ENCODE assay signal across 8 mouse cellular contexts in the genomic region with DNA sequence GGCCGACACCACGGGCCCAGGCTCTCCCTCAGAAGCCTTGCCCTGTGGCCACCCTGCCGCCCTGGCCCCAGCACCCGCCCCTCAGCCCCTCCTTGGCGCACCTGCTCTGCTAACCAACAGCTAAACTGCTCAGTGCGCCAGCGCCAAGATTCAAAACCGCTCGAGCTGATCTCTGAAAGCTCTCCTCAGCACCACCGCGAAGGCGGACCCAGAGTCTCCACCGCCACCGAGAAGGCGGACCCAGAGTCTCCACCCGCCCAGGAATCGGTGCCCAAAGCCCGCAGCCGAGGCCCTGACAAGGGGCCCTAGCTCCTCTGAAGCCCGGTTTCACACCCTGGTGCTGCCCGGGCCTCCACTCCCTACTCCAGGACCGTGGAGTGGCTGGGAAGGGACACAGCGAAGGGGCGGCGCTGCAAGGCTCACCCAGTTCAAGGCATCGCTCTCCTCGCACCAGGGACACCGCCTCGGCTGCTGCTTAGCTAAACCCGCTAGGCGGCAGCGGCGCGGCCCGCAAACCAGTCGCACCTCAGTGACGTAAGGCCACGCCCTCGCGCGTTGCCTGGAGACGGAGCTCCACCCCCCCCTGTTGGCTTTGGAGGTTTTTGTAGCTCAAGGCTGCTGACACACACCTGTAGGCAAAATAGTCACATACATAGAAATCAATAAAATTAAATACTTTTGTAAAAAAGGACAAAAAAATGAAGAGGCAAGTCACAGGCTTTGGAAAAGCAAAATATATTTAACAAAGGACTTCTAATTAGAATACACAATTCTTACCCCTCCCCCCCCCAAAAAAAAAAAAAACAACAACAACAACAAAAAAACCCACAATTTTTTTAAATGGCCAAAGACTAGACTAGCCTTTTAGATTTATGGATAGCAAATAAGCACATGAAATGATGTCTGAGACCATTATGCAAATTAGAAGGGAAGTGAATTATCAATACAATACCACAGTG. TPM values are rescaled to one million over a fixed set of nuclear protein-coding genes. Genes with fewer than 3 reads are reported as not detected.
DNase-seq lines count a peak whose midpoint lies in the region; ATAC-seq and TF ChIP-seq lines count a peak whose summit lies in the region.

A gene (minus strand): TSS at position 542 of the 959 bp plus-strand sequence.

- DNase-seq in B cell, adult 2 months, result peak; percentile 97
- peak; percentile 98 for DNase-seq in brain, adult 2 months (ENCODE audit: low read depth, low spot score)
- peak; percentile 87 for DNase-seq in liver, adult 2 months (ENCODE audit: extremely low read depth, low read depth, low spot score)
- peak; percentile 98 for DNase-seq in splenic B cell, adult 2 months (ENCODE audit: low read depth, low spot score)

- peak; percentile 70 for TF ChIP-seq CTCF in liver, adult 2 months (IDR thresholded peaks at IDR 0.05; ENCODE audit: low read depth, low read length)

- H3K27ac ChIP-seq in heart, embryonic 11.5 days (ENCODE audit: low read depth, low read length), result peak within 1 kb of the TSS; percentile 89
- peak within 1 kb of the TSS; percentile 94 for H3K27ac ChIP-seq in kidney, embryonic 16.5 days (ENCODE audit: low read length)
- peak within 1 kb of the TSS; percentile 92 for H3K27ac ChIP-seq in liver, adult 2 months (replicated peaks; ENCODE audit: insufficient read depth, low read depth, low read length)

- H3K9ac ChIP-seq in heart, embryonic 11.5 days (ENCODE audit: low read depth, low read length), result peak within 1 kb of the TSS; percentile 87
- H3K9ac ChIP-seq in kidney, embryonic 16.5 days (replicated peaks; ENCODE audit: low read length), result peak within 1 kb of the TSS; percentile 91
- peak within 1 kb of the TSS; percentile 88 for H3K9ac ChIP-seq in liver, adult 2 months (ENCODE audit: low read depth, low read length)

- under 1% methylated on average over 42 of the region's 42 CpGs for WGBS in heart, embryonic 11.5 days (ENCODE audit: insufficient replicate concordance)
- WGBS in kidney, embryonic 16.5 days, result under 1% methylated on average over 42 of the region's 42 CpGs
- under 1% methylated on average over 42 of the region's 42 CpGs for WGBS in liver, adult 2 months

- peak; percentile 95 for ATAC-seq in erythroblast, adult 5-6 weeks (replicated peaks; ENCODE audit: low FRiP score, poor library complexity, severe bottlenecking)
- ATAC-seq in heart, embryonic 11.5 days (replicated peaks; ENCODE audit: insufficient number of reproducible peaks, low FRiP score, low TSS enrichment), result peak; percentile 90
- ATAC-seq in kidney, embryonic 16.5 days (ENCODE audit: low FRiP score, low TSS enrichment), result peak; percentile 96

- peaks cover 11% of the 10 kb centered on the region; the same call in 1 of the 2 replicates for H3K79me2 ChIP-seq in liver, adult 2 months (ENCODE audit: control insufficient read depth, insufficient read depth, low read length)
- peaks cover 12% of the 10 kb centered on the region for H3K79me2 ChIP-seq in myocyte (ENCODE audit: control insufficient read depth, insufficient read depth)

- no peaks in the 10 kb centered on the region for H3K27me3 ChIP-seq in heart, embryonic 11.5 days (ENCODE audit: control insufficient read depth, insufficient read depth, low read length)
- no peaks in the 10 kb centered on the region for H3K27me3 ChIP-seq in kidney, embryonic 16.5 days (ENCODE audit: insufficient read depth, low read length)
- H3K27me3 ChIP-seq in liver, adult 2 months (ENCODE audit: control insufficient read depth, insufficient read depth, low read length), result no peaks in the 10 kb centered on the region
- no peaks in the 10 kb centered on the region for H3K27me3 ChIP-seq in myocyte (ENCODE audit: control insufficient read depth, insufficient read depth, insufficient read length)
- H3K27me3 ChIP-seq in splenic B cell, adult 2 months (ENCODE audit: control insufficient read depth, insufficient read depth, low read length, poor library complexity, severe bottlenecking), result no peaks in the 10 kb centered on the region

- no peaks in the 10 kb centered on the region for H3K36me3 ChIP-seq in heart, embryonic 11.5 days (ENCODE audit: control insufficient read depth, insufficient read depth, low read length)
- H3K36me3 ChIP-seq in kidney, embryonic 16.5 days (ENCODE audit: insufficient read depth, low read length), result no peaks in the 10 kb centered on the region
- peaks cover 4% of the 10 kb centered on the region; the same call in 1 of the 2 replicates for H3K36me3 ChIP-seq in liver, adult 2 months (ENCODE audit: control insufficient read depth, insufficient read depth, low read length)
- H3K36me3 ChIP-seq in myocyte (ENCODE audit: control insufficient read depth, insufficient read depth), result no peaks in the 10 kb centered on the region
- H3K36me3 ChIP-seq in splenic B cell, adult 2 months (ENCODE audit: control insufficient read depth, insufficient read depth, low read length, poor library complexity, severe bottlenecking), result no peaks in the 10 kb centered on the region

- H3K9me3 ChIP-seq in heart, embryonic 11.5 days (replicated peaks; ENCODE audit: control insufficient read depth, low read length), result no peaks in the 10 kb centered on the region
- no peaks in the 10 kb centered on the region for H3K9me3 ChIP-seq in kidney, embryonic 16.5 days (ENCODE audit: low read length)

- no peaks in the 10 kb centered on the region for H3K4me1 ChIP-seq in heart, embryonic 11.5 days (ENCODE audit: control insufficient read depth, insufficient read depth, low read length)
- 0 out of 2 replicates have a peak, but pooled peaks cover 5% of the 10 kb centered on the region for H3K4me1 ChIP-seq in kidney, embryonic 16.5 days (ENCODE audit: insufficient read depth, low read length)
- peaks cover 9% of the 10 kb centered on the region for H3K4me1 ChIP-seq in liver, adult 2 months (ENCODE audit: control insufficient read depth, insufficient read depth, low read length)

- peak within 1 kb of the TSS; percentile 76 for H3K4me3 ChIP-seq in heart, embryonic 11.5 days (ENCODE audit: low read depth, low read length)
- peak within 1 kb of the TSS; percentile 89 for H3K4me3 ChIP-seq in kidney, embryonic 16.5 days (ENCODE audit: low read length)
- H3K4me3 ChIP-seq in liver, adult 2 months (ENCODE audit: insufficient read depth, low read depth, low read length), result peak within 1 kb of the TSS; percentile 84
- H3K4me3 ChIP-seq in myocyte, result peak within 1 kb of the TSS; percentile 53

- TF ChIP-seq POLR2A in liver, adult 2 months (IDR thresholded peaks at IDR 0.05; ENCODE audit: extremely low read depth, insufficient read depth, low read length), result peak; percentile 75
- TF ChIP-seq POLR2A in myocyte (IDR thresholded peaks at IDR 0.05; ENCODE audit: insufficient read length, low read depth), result peak; percentile 94

- H3ac ChIP-seq in myocyte (ENCODE audit: control insufficient read depth, insufficient read length), result peak within 1 kb of the TSS; percentile 0

- H3K4me2 ChIP-seq in heart, embryonic 11.5 days, result peak within 1 kb of the TSS; percentile 73
- H3K4me2 ChIP-seq in kidney, embryonic 16.5 days (replicated peaks; ENCODE audit: low read depth, low read length), result peak within 1 kb of the TSS; percentile 74
- H3K4me2 ChIP-seq in myocyte (ENCODE audit: low read depth), result peak within 1 kb of the TSS; percentile 94

TF ChIP-seq in myocyte, 11 proteins besides CTCF, POLR2A, EP300 and RAD21:
- TF ChIP-seq CEBPB (IDR thresholded peaks at IDR 0.05; ENCODE audit: insufficient read depth, poor library complexity, severe bottlenecking) (no peak), TCF12 (IDR thresholded peaks at IDR 0.05; ENCODE audit: insufficient read depth, poor library complexity, severe bottlenecking) (no peak), SRF (IDR thresholded peaks at IDR 0.05; ENCODE audit: control insufficient read depth, insufficient read length, low read depth) (peak; percentile 67), MYOD1 (IDR thresholded peaks at IDR 0.05; ENCODE audit: control insufficient read depth in 1 of 3, insufficient read length in 2 of 3, low read depth in 2 of 3) (peak in 2 of 3 experiments; percentile 15 to 52), E2F4 (IDR thresholded peaks at IDR 0.05; ENCODE audit: insufficient read depth) (peak; percentile 86), REST (IDR thresholded peaks at IDR 0.05; ENCODE audit: insufficient read depth, insufficient read length) (no peak), MAX (IDR thresholded peaks at IDR 0.05; ENCODE audit: low read depth) (no peak), USF1 (IDR thresholded peaks at IDR 0.05; ENCODE audit: low read depth) (no peak), MYOG (IDR thresholded peaks at IDR 0.05; ENCODE audit: control insufficient read depth in 1 of 3, insufficient read depth in 1 of 3, insufficient read length in 2 of 3, low read depth in 2 of 3) (peak in 2 of 3 experiments; percentile 3 to 37), POLR2AphosphoS2 (IDR thresholded peaks at IDR 0.05; ENCODE audit: insufficient read length, low read depth) (peak; percentile 95), TCF3 (IDR thresholded peaks at IDR 0.05; ENCODE audit: insufficient read length, low read depth) (no peak)

RNA-seq across cellular contexts. Expression of the gene that starts here (rescaled TPM):
- 11.0 and 17.8 TPM in 2 replicates for total RNA-seq in erythroblast, adult 5-6 weeks (2015; ENCODE audit: low replicate concordance)
- total RNA-seq in erythroblast, adult 5-6 weeks (2017; ENCODE audit: low replicate concordance), result 12.3 and 14.7 TPM in 2 replicates
- polyA plus RNA-seq in heart, embryonic 11.5 days (2014; fragmentation: Nextera tagmentation; extraction: Ambion mirVana), result 34.1 and 35.5 TPM in 2 replicates
- 30.3 and 32.2 TPM in 2 replicates for polyA plus RNA-seq in kidney, embryonic 16.5 days (2015; fragmentation: Nextera tagmentation; extraction: Ambion mirVana)
- total RNA-seq in liver, adult 2 months (2014; rRNA removed), result 63.4 and 64.1 TPM in 2 replicates
- 20.6 and 24.1 TPM in 2 replicates for polyA plus RNA-seq in liver, adult 2 months (2012; rRNA removed)
- 12.3 TPM for polyA plus RNA-seq in myocyte (2012; fragmentation: generic; extraction: Trizol)

Comparison
In these comparisons a context has a peak if more than half of its experiments do, and no peak if none do; other contexts are left out.
1. Peak in every context shown above with its lines: DNase-seq, ATAC-seq, H3K4me3 ChIP-seq and H3K27ac ChIP-seq.